Mouse (Mus musculus) cerebellum, adult 2 months (tissue): ENCODE measurements at regions not wholly inside any gene's neighbourhood (a gene's known extent, or its start where the extent isn't known, plus 50 kb on each side); places are given as distances from the start of the nearest gene placed in this dataset.

Source experiments
- DNase-seq, 2 experiments: peaks; one replicate each; pipeline ENCODE4 v3.0.0; 2021
- H3K27ac ChIP-seq: fragments of 200-500 bp; 2 replicates; pipeline ENCODE4 v1.5.1; 2012; ENCODE audit warnings: low read length, control low read depth, inconsistent platforms; ENCODE audit not compliant: insufficient read depth
- H3K27me3 ChIP-seq: fragments of 200-500 bp; 2 replicates; pipeline ENCODE4 v1.6.1; 2012; ENCODE audit warnings: inconsistent platforms, mild to moderate bottlenecking, low read length, moderate library complexity; ENCODE audit not compliant: control insufficient read depth, insufficient read depth
- H3K4me1 ChIP-seq: fragments of 200-500 bp; 2 replicates; pipeline ENCODE4 v1.6.1; 2011; ENCODE audit warnings: low read length; ENCODE audit not compliant: control insufficient read depth, insufficient read depth
- H3K4me3 ChIP-seq: fragments of 200-500 bp; replicated peaks from 2 replicates; pipeline ENCODE3; 2011; ENCODE audit warnings: mild to moderate bottlenecking, low read depth, low read length, control low read depth; ENCODE audit not compliant: insufficient read depth
- CTCF ChIP-seq: fragments of 200-500 bp; IDR thresholded peaks from 2 replicates; pipeline ENCODE4 v1.5.1; 2011; ENCODE audit warnings: low read depth, mild to moderate bottlenecking, control low read depth, low read length, moderate library complexity, borderline replicate concordance; ENCODE audit not compliant: insufficient read depth
- POLR2A ChIP-seq: fragments of 200-500 bp; IDR thresholded peaks from 2 replicates; pipeline ENCODE4 v1.6.1; 2011; ENCODE audit warnings: low read length, control low read depth, borderline replicate concordance; ENCODE audit not compliant: insufficient read depth
- WGBS: fragments of 180-500 bp; shearing (Covaris S2); methylation state at CpG from one replicate; pipeline ENCODE4 v1.1.7; 2018; 5-methylcytosine and 5-hydroxymethylcytosine counted together

- Histone ChIP-seq H3K4me3 (no peak overlapping the region), H3K27ac (no peak overlapping the region), H3K27me3 (no peaks in the 10 kb centered on the region), H3K4me1 (no peaks in the 10 kb centered on the region)
- TF ChIP-seq CTCF, result no peak
- TF ChIP-seq POLR2A, result no peak
- WGBS, result 83% methylated on average over 5 of the region's 5 CpGs
- no peak for DNase-seq
These were observed 232.6 kb upstream of the Gm11114 start for GRCm38 (mm10) chr9:85079975-85080374.

- Histone ChIP-seq H3K4me3 (no peak overlapping the region), H3K27me3 (no peaks in the 10 kb centered on the region), H3K4me1 (no peaks in the 10 kb centered on the region), H3K27ac (no peak overlapping the region)
- DNase-seq, result no peak
- TF ChIP-seq CTCF (no peak), POLR2A (no peak)
- WGBS, result 95% methylated on average over 6 of the region's 6 CpGs
These were observed 223.8 kb upstream of the Gm11114 start for GRCm38 (mm10) chr9:85088556-85089338.

- no peaks in the 10 kb centered on the region for H3K4me1 ChIP-seq
- no peaks in the 10 kb centered on the region for H3K27me3 ChIP-seq
- peak; percentile 38 to 67 for DNase-seq
- no peak for TF ChIP-seq POLR2A
- no peak overlapping the region for H3K27ac ChIP-seq
- no peak overlapping the region for H3K4me3 ChIP-seq
- WGBS, result 59% methylated on average over 10 of the region's 10 CpGs
These were observed 222.3 kb upstream of the Gm11114 start for GRCm38 (mm10) chr9:85090297-85090696.

- Histone ChIP-seq H3K4me1 (no peaks in the 10 kb centered on the region), H3K27ac (no peak overlapping the region), H3K27me3 (no peaks in the 10 kb centered on the region), H3K4me3 (no peak overlapping the region)
- WGBS, result 96% methylated on average over 3 of the region's 3 CpGs
- no peak for TF ChIP-seq CTCF
- no peak for TF ChIP-seq POLR2A
- no peak for DNase-seq
These were observed 217.3 kb upstream of the Gm11114 start for GRCm38 (mm10) chr9:85095234-85095633.

- H3K27me3 ChIP-seq, result no peaks in the 10 kb centered on the region
- WGBS, result 80% methylated on average over 4 of the region's 4 CpGs
- H3K4me1 ChIP-seq, result no peaks in the 10 kb centered on the region
- TF ChIP-seq CTCF (no peak), POLR2A (no peak)
- H3K27ac ChIP-seq, result no peak overlapping the region
- no peak for DNase-seq
- H3K4me3 ChIP-seq, result no peak overlapping the region
These were observed 216.1 kb upstream of the Gm11114 start for GRCm38 (mm10) chr9:85096520-85096919.

GRCm38 (mm10) chr9:85112928-85113327, 199.6 kb upstream of the Gm11114 start:
- DNase-seq, result no peak
- Histone ChIP-seq H3K4me3 (no peak overlapping the region), H3K27ac (no peak overlapping the region), H3K27me3 (no peaks in the 10 kb centered on the region), H3K4me1 (no peaks in the 10 kb centered on the region)
- TF ChIP-seq POLR2A, result no peak
- TF ChIP-seq CTCF, result no peak
- WGBS, result 83% methylated on average over 3 of the region's 3 CpGs

- H3K27me3 ChIP-seq, result no peaks in the 10 kb centered on the region
- TF ChIP-seq CTCF, result no peak
- TF ChIP-seq POLR2A, result no peak
- DNase-seq, result no peak
- WGBS, result 65% methylated on average over 2 of the region's 2 CpGs
- H3K4me1 ChIP-seq, result no peaks in the 10 kb centered on the region
- no peak overlapping the region for H3K4me3 ChIP-seq
- H3K27ac ChIP-seq, result no peak overlapping the region
These were observed 198.3 kb upstream of the Gm11114 start for GRCm38 (mm10) chr9:85114234-85114633.

GRCm38 (mm10) chr9:85120061-85120460, 192.5 kb upstream of the Gm11114 start:
- Histone ChIP-seq H3K27ac (no peak overlapping the region), H3K27me3 (no peaks in the 10 kb centered on the region), H3K4me1 (no peaks in the 10 kb centered on the region), H3K4me3 (no peak overlapping the region)
- 81% methylated on average over 1 of the region's 1 CpGs for WGBS
- TF ChIP-seq CTCF (no peak), POLR2A (no peak)
- no peak for DNase-seq

- no peak overlapping the region for H3K4me3 ChIP-seq
- no peak for TF ChIP-seq CTCF
- TF ChIP-seq POLR2A, result no peak
- H3K4me1 ChIP-seq, result no peaks in the 10 kb centered on the region
- H3K27ac ChIP-seq, result no peak overlapping the region
- H3K27me3 ChIP-seq, result no peaks in the 10 kb centered on the region
- DNase-seq, result no peak
These were observed 191.5 kb upstream of the Gm11114 start for GRCm38 (mm10) chr9:85121059-85121458.
